Mouse (Mus musculus): Measurements from ENCODE around the gene Olfr894. TPM values are rescaled to one million over a fixed set of nuclear protein-coding genes. Genes with fewer than 3 reads are reported as not detected.
"Not testable (repeated sequence)": the region's sequence is repeated elsewhere in the genome, so short reads cannot be mapped to it uniquely, and the experiment has no call there.

The Olfr894 gene
- polyA plus RNA-seq (2016; fragmentation: Nextera tagmentation; extraction: Ambion mirVana): not detected in 2 replicates

- H3K27ac ChIP-seq (ENCODE audit: poor library complexity, severe bottlenecking): no peak within 1 kb of the TSS
- H3K4me3 ChIP-seq: no peak within 1 kb of the TSS
- H3K9ac ChIP-seq: no peak within 1 kb of the TSS
- H3K4me1 ChIP-seq (replicated peaks): no peaks in the 10 kb centered on the region
- no peaks in the 10 kb centered on the region for H3K9me3 ChIP-seq (replicated peaks)
- no peak within 1 kb of the TSS for H3K4me2 ChIP-seq
- no peaks in the 10 kb centered on the region for H3K36me3 ChIP-seq
- H3K27me3 ChIP-seq (replicated peaks): no peaks in the 10 kb centered on the region
- ATAC-seq (ENCODE audit: insufficient number of reproducible peaks, low FRiP score): no peak
Observed at GRCm38 (mm10) chr9:38217755-38218154, at the start of gene Olfr894. Gene Olfr894, plus strand, starts transcription at chr9:38218055.

- WGBS: 45% methylated on average over 2 of the region's 2 CpGs
Observed at GRCm38 (mm10) chr9:38168341-38168740, 49.5 kb upstream of the Olfr894 start.

GRCm38 (mm10) chr9:38180721-38181120 lies 37.1 kb upstream of the Olfr894 start, which contains the start of gene Olfr891:
Gene Olfr891, minus strand, starts transcription at chr9:38180821.
- no peak within 1 kb of the TSS for H3K9ac ChIP-seq
- H3K4me3 ChIP-seq: no peak within 1 kb of the TSS
- 64% methylated on average over 1 of the region's 1 CpGs for WGBS
- H3K9me3 ChIP-seq (replicated peaks): peaks cover 11% of the 10 kb centered on the region
- no peak for ATAC-seq (ENCODE audit: insufficient number of reproducible peaks, low FRiP score)
- no peaks in the 10 kb centered on the region for H3K4me1 ChIP-seq (replicated peaks)
- H3K36me3 ChIP-seq: no peaks in the 10 kb centered on the region
- no peaks in the 10 kb centered on the region for H3K27me3 ChIP-seq (replicated peaks)
- no peak within 1 kb of the TSS for H3K4me2 ChIP-seq
- H3K27ac ChIP-seq (ENCODE audit: poor library complexity, severe bottlenecking): no peak within 1 kb of the TSS

More at GRCm38 (mm10) chr9:38168341-38168740, 49.5 kb upstream of the Olfr894 start:
- ATAC-seq (ENCODE audit: insufficient number of reproducible peaks, low FRiP score); H3K9me3 ChIP-seq (replicated peaks); H3K4me3 ChIP-seq; H3K36me3 ChIP-seq; H3K9ac ChIP-seq; H3K27me3 ChIP-seq (replicated peaks); H3K4me1 ChIP-seq (replicated peaks); H3K4me2 ChIP-seq; H3K27ac ChIP-seq (ENCODE audit: poor library complexity, severe bottlenecking): not testable (repeated sequence)

GRCm38 (mm10) chr9:38208065-38208464 lies 9.8 kb upstream of the Olfr894 start, which contains the start of gene Olfr893:
Gene Olfr893, plus strand, starts transcription at chr9:38208365.
- H3K4me2 ChIP-seq: no peak within 1 kb of the TSS

GRCm38 (mm10) chr9:38252474-38252873 lies 34.6 kb downstream of the Olfr894 start, which contains the start of gene Olfr143:
Gene Olfr143, plus strand, starts transcription at chr9:38252774.
- Histone ChIP-seq H3K27me3 (replicated peaks) (no peaks in the 10 kb centered on the region), H3K4me2 (no peak within 1 kb of the TSS), H3K4me1 (replicated peaks) (no peaks in the 10 kb centered on the region), H3K9ac (no peak within 1 kb of the TSS), H3K4me3 (no peak within 1 kb of the TSS), H3K9me3 (replicated peaks) (no peaks in the 10 kb centered on the region), H3K27ac (ENCODE audit: poor library complexity, severe bottlenecking) (no peak within 1 kb of the TSS), H3K36me3 (no peaks in the 10 kb centered on the region)
- ATAC-seq (ENCODE audit: insufficient number of reproducible peaks, low FRiP score): no peak

More at GRCm38 (mm10) chr9:38208065-38208464, 9.8 kb upstream of the Olfr894 start, which contains the start of gene Olfr893:
- Histone ChIP-seq H3K27ac (ENCODE audit: poor library complexity, severe bottlenecking) (no peak within 1 kb of the TSS), H3K9me3 (replicated peaks) (no peaks in the 10 kb centered on the region), H3K4me3 (no peak within 1 kb of the TSS), H3K27me3 (replicated peaks) (no peaks in the 10 kb centered on the region), H3K36me3 (no peaks in the 10 kb centered on the region), H3K4me1 (replicated peaks) (no peaks in the 10 kb centered on the region), H3K9ac (no peak within 1 kb of the TSS)
- WGBS: 82% methylated on average over 3 of the region's 3 CpGs
- no peak for ATAC-seq (ENCODE audit: insufficient number of reproducible peaks, low FRiP score)

- Histone ChIP-seq H3K36me3 (no peaks in the 10 kb centered on the region), H3K9me3 (replicated peaks) (no peaks in the 10 kb centered on the region), H3K27me3 (replicated peaks) (no peaks in the 10 kb centered on the region), H3K4me2 (no peak within 1 kb of the TSS), H3K4me3 (no peak within 1 kb of the TSS), H3K27ac (ENCODE audit: poor library complexity, severe bottlenecking) (no peak within 1 kb of the TSS), H3K9ac (no peak within 1 kb of the TSS), H3K4me1 (replicated peaks) (no peaks in the 10 kb centered on the region)
- ATAC-seq (ENCODE audit: insufficient number of reproducible peaks, low FRiP score): no peak
Observed at GRCm38 (mm10) chr9:38267551-38267950, 49.7 kb downstream of the Olfr894 start, which contains the start of gene Olfr895. Gene Olfr895, plus strand, starts transcription at chr9:38267851.

Other genes with a start within 250 kb of the Olfr894 start
- gene Olfr881, start 226.2 kb upstream of the Olfr894 start, polyA plus RNA-seq (2016; fragmentation: Nextera tagmentation; extraction: Ambion mirVana): not detected in 2 replicates
- not detected in 2 replicates for gene Olfr883, start 192.2 kb upstream of the Olfr894 start, polyA plus RNA-seq (2016; fragmentation: Nextera tagmentation; extraction: Ambion mirVana)
- not detected in 2 replicates for gene Olfr884, start 171.5 kb upstream of the Olfr894 start, polyA plus RNA-seq (2016; fragmentation: Nextera tagmentation; extraction: Ambion mirVana)
- not detected in 2 replicates for gene Olfr885, start 156.7 kb upstream of the Olfr894 start, polyA plus RNA-seq (2016; fragmentation: Nextera tagmentation; extraction: Ambion mirVana)
- gene Olfr887, start 134.0 kb upstream of the Olfr894 start, polyA plus RNA-seq (2016; fragmentation: Nextera tagmentation; extraction: Ambion mirVana): not detected in 2 replicates
- gene Olfr888, start 109.9 kb upstream of the Olfr894 start, polyA plus RNA-seq (2016; fragmentation: Nextera tagmentation; extraction: Ambion mirVana): not detected in 2 replicates
- gene Olfr889, start 102.9 kb upstream of the Olfr894 start, polyA plus RNA-seq (2016; fragmentation: Nextera tagmentation; extraction: Ambion mirVana): 0.03 TPM in 2 replicates
- not detected in 2 replicates for gene Olfr890, start 75.5 kb upstream of the Olfr894 start, polyA plus RNA-seq (2016; fragmentation: Nextera tagmentation; extraction: Ambion mirVana)
- gene Olfr891, start 37.2 kb upstream of the Olfr894 start, polyA plus RNA-seq (2016; fragmentation: Nextera tagmentation; extraction: Ambion mirVana): not detected in 2 replicates
- gene Olfr893, start 9.7 kb upstream of the Olfr894 start, polyA plus RNA-seq (2016; fragmentation: Nextera tagmentation; extraction: Ambion mirVana): not detected in 2 replicates
- gene Olfr143, start 34.7 kb downstream of the Olfr894 start, polyA plus RNA-seq (2016; fragmentation: Nextera tagmentation; extraction: Ambion mirVana): not detected in 2 replicates
- gene Olfr895, start 49.8 kb downstream of the Olfr894 start, polyA plus RNA-seq (2016; fragmentation: Nextera tagmentation; extraction: Ambion mirVana): not detected in 2 replicates
- gene Olfr896-ps1, start 73.1 kb downstream of the Olfr894 start, polyA plus RNA-seq (2016; fragmentation: Nextera tagmentation; extraction: Ambion mirVana): not detected in 2 replicates
- gene Olfr25, start 111.0 kb downstream of the Olfr894 start, polyA plus RNA-seq (2016; fragmentation: Nextera tagmentation; extraction: Ambion mirVana): not detected in 2 replicates
- gene Olfr898, start 130.4 kb downstream of the Olfr894 start, polyA plus RNA-seq (2016; fragmentation: Nextera tagmentation; extraction: Ambion mirVana): not detected in 2 replicates
- gene Olfr250, start 148.8 kb downstream of the Olfr894 start, polyA plus RNA-seq (2016; fragmentation: Nextera tagmentation; extraction: Ambion mirVana): not detected in 2 replicates
- gene Olfr251, start 159.0 kb downstream of the Olfr894 start, polyA plus RNA-seq (2016; fragmentation: Nextera tagmentation; extraction: Ambion mirVana): not detected in 2 replicates
- not detected in 2 replicates for gene Olfr147, start 183.6 kb downstream of the Olfr894 start, polyA plus RNA-seq (2016; fragmentation: Nextera tagmentation; extraction: Ambion mirVana)
- gene Olfr901, start 211.4 kb downstream of the Olfr894 start, polyA plus RNA-seq (2016; fragmentation: Nextera tagmentation; extraction: Ambion mirVana): not detected in 2 replicates
- gene Olfr902, start 229.6 kb downstream of the Olfr894 start, polyA plus RNA-seq (2016; fragmentation: Nextera tagmentation; extraction: Ambion mirVana): not detected in 2 replicates
- not detected in 2 replicates for gene Olfr904, start 245.1 kb downstream of the Olfr894 start, polyA plus RNA-seq (2016; fragmentation: Nextera tagmentation; extraction: Ambion mirVana)

All from heart, embryonic 12.5 days (tissue).